Mouse (Mus musculus) limb, embryonic 13.5 days (tissue): Measurements from ENCODE around the gene Mndal. TPM values are rescaled to one million over a fixed set of nuclear protein-coding genes. Genes with fewer than 3 reads are reported as not detected.
"Not testable (repeated sequence)": the region's sequence is repeated elsewhere in the genome, so short reads cannot be mapped to it uniquely, and the experiment has no call there.

Source experiments
- ATAC-seq: fragments of 200-750 bp; cut with Nextera tagmentation; 2 replicates; pipeline ENCODE4 v1.8.0; 2017; ENCODE audit warnings: low read depth, moderate number of reproducible peaks, moderate TSS enrichment; ENCODE audit not compliant: low FRiP score
- H3K27ac ChIP-seq: fragments of 300-500 bp; sonication (generic); 2 replicates; pipeline ENCODE4 v1.5.1; 2015; ENCODE audit warnings: inconsistent platforms, mild to moderate bottlenecking, moderate library complexity
- H3K27me3 ChIP-seq: fragments of 300-500 bp; sonication (generic); 2 replicates; pipeline ENCODE4 v1.6.1; 2015; ENCODE audit warnings: mild to moderate bottlenecking, inconsistent platforms
- H3K36me3 ChIP-seq: fragments of 300-500 bp; sonication (generic); 2 replicates; pipeline ENCODE4 v1.6.1; 2015; ENCODE audit warnings: inconsistent platforms, mild to moderate bottlenecking, moderate library complexity
- H3K4me1 ChIP-seq: fragments of 300-500 bp; sonication (generic); 2 replicates; pipeline ENCODE4 v1.6.1; 2015; ENCODE audit warnings: inconsistent platforms
- H3K4me2 ChIP-seq: fragments of 300-500 bp; sonication (generic); replicated peaks from 2 replicates; pipeline ENCODE4 v1.6.1; 2015; ENCODE audit warnings: inconsistent platforms, mild to moderate bottlenecking, moderate library complexity
- H3K4me3 ChIP-seq: fragments of 300-500 bp; sonication (generic); 2 replicates; pipeline ENCODE4 v1.5.1; 2015; ENCODE audit warnings: moderate library complexity, mild to moderate bottlenecking, inconsistent platforms
- H3K9ac ChIP-seq: fragments of 300-500 bp; sonication (generic); 2 replicates; pipeline ENCODE4 v1.6.1; 2015; ENCODE audit warnings: mild to moderate bottlenecking, inconsistent platforms
- H3K9me3 ChIP-seq: fragments of 300-500 bp; sonication (generic); 2 replicates; pipeline ENCODE4 v1.6.1; 2016; ENCODE audit warnings: inconsistent platforms
- WGBS: fragments of 180-500 bp; shearing (Covaris S2); methylation state at CpG from one replicate; pipeline ENCODE4 v1.1.7; 2015; 5-methylcytosine and 5-hydroxymethylcytosine counted together
- polyA plus RNA-seq: library from polyadenylated mRNA; unstranded; fragments of >200 nt; fragmentation: Nextera tagmentation; extraction: Ambion mirVana; gene quantifications from 2 replicates; pipeline ENCODE4 v1.2.1, GENCODE M21; 2015

Gene Mndal
- 1.1 and 1.7 TPM in 2 replicates for polyA plus RNA-seq

DNA sequence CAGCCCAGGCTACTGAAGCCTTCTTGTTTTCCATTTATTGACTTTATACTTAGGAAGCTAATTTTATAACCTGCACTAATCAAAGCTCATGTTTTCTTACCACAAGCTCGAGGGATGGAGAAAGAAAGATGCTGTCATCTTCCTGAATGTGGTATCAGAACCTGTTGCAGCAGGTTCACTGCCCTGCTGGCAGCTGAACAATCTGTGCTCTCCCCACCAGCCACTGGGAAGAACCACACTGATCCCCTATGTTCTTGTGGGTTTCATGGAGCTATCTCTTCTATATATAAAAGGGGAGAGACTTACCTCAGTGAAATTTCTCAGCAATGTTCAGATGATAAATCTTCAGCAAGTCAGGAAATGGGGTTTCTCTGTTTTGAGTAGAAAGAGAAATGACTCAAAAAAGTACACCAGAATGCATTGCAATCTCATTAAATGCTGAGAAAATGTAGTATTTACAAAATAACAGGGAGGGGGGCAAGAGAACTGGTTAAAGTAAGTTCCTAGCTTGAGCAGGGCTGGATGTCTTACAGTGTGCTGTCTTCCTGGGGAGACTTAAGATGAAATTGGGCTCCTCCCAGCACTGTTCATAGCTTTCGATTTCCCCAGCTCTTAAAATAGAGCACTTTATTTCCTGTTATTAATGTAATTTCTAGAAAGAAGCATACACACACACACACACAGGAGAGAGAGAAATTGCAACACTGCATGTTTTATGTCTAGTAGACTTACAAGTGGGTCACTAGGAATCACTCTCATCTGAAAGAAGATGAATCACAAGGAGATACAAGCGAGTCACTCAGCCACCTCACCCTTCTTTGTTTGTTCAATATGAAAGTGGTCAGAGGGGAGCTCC, at the start of gene Mndal, which contains the start of gene Ifi203:
Gene Mndal, minus strand, starts transcription at position 568 of the 856 bp plus-strand sequence.
Gene Ifi203, minus strand, starts transcription at position 749 of the 856 bp plus-strand sequence.
- H3K9me3 ChIP-seq, H3K27ac ChIP-seq, H3K4me2 ChIP-seq, H3K27me3 ChIP-seq, H3K9ac ChIP-seq, H3K4me1 ChIP-seq, H3K36me3 ChIP-seq, H3K4me3 ChIP-seq, ATAC-seq: not testable (repeated sequence)
- 68% methylated on average over 3 of the region's 3 CpGs for whole genome bisulfite sequencing

DNA sequence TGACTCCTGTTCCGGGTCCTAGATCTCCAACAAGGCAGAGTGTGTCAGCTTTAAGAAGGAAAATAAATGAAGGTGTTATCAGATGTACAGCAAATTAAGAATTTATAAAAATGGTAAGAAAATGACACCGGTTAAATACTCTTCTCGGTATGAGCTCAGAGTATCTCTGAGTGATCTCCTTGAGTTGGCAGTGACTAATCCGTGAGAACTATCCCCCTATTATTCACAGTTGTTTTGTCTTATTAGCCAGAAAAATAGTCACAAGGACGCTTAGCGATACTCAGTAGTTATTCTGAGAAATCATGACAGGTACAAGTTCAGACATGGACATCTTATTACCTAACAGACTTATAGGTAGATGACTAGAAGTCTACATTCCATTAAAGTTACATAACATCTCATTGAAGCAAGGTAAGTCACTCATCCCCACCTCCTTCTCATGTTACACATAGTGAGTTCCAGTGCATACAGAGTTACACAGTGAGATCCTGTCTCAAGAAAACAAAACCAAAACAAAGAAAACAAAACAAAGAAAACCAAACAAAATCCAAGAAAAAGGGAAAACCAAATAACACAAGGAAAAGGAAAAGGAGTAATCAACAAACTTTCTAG, 40.5 kb upstream of the Mndal start, which contains the start of gene Ifi202b:
Gene Ifi202b, minus strand, starts transcription at position 51 of the 612 bp plus-strand sequence.
- H3K27me3 ChIP-seq, H3K36me3 ChIP-seq, H3K4me2 ChIP-seq, H3K9ac ChIP-seq, ATAC-seq, H3K9me3 ChIP-seq, H3K27ac ChIP-seq, H3K4me1 ChIP-seq, H3K4me3 ChIP-seq: not testable (repeated sequence)
- WGBS = 81% methylated on average over 6 of the region's 6 CpGs

DNA sequence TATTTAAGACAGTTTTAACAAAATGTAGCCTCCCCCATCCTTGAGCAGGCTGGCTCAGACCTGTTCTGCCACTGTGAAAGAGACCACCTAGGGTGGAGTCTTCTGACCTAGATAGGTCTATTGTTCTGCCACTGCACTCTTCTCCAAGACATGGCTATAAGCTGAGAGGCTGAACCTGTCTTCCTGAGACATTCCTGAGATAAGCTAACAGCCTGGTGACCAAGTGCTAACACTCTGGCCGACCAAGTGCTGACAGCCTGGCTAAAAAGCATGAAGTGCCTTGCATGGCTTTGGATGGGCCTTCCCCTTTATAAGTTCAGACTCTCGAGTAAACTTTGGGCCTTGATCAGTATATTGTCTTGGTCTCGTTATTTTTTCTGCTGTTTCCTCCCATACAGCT, 38.7 kb upstream of the Mndal start:
- H3K4me2 ChIP-seq, H3K27me3 ChIP-seq, ATAC-seq, H3K4me3 ChIP-seq, H3K27ac ChIP-seq, H3K36me3 ChIP-seq, H3K9ac ChIP-seq, H3K9me3 ChIP-seq, H3K4me1 ChIP-seq: not testable (repeated sequence)
- WGBS = 49% methylated on average over 3 of the region's 3 CpGs

DNA sequence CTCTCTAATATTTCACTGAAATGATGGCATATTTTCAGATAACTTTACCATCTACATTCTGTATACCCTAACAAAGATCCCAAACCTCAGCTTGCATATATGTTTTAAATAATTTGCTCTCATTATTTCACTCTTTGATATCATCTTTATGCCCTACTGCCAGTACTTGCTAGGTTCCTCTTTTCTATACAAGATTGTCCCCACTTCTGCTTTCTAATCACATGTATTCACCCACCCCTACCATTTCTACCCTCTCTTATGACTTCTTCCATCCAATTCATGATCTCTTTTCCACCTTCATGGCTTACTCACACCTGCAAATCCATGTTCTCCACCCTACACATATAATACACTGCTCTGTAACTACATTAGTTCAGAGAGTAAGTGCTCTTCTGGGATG, 35.3 kb upstream of the Mndal start:
- H3K4me3 ChIP-seq = no peak overlapping the region
- H3K36me3 ChIP-seq = no peaks in the 10 kb centered on the region
- no peaks in the 10 kb centered on the region for H3K4me1 ChIP-seq
- no peaks in the 10 kb centered on the region for H3K27me3 ChIP-seq
- no peaks in the 10 kb centered on the region for H3K9me3 ChIP-seq
- no peak overlapping the region for H3K27ac ChIP-seq
- no peak overlapping the region for H3K4me2 ChIP-seq
- H3K9ac ChIP-seq = no peak overlapping the region
- no peak for ATAC-seq

DNA sequence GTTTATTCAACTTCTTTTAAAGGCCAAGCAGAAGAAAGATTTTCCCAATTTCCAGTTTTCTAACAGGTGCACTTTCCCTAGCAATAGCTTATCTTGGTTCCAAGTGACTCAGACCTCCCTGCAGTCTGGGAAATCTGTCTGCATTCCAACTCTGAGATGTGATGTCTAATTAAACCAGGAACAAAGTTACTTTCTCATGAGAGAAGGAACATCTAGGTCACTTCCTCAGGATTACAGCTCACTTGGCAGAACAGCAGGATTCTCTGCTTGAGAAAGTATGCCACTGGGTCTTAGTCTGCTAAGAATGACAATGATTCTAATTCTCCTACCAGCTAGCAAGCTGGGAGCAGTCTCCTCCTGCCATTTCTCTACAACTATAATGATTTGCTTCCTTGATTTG, 30.8 kb upstream of the Mndal start:
- no peak overlapping the region for H3K9ac ChIP-seq
- no peak for ATAC-seq
- H3K4me1 ChIP-seq = no peaks in the 10 kb centered on the region
- H3K4me2 ChIP-seq = no peak overlapping the region
- no peaks in the 10 kb centered on the region for H3K36me3 ChIP-seq
- H3K9me3 ChIP-seq = no peaks in the 10 kb centered on the region
- H3K27ac ChIP-seq = no peak overlapping the region
- no peaks in the 10 kb centered on the region for H3K27me3 ChIP-seq
- no peak overlapping the region for H3K4me3 ChIP-seq

DNA sequence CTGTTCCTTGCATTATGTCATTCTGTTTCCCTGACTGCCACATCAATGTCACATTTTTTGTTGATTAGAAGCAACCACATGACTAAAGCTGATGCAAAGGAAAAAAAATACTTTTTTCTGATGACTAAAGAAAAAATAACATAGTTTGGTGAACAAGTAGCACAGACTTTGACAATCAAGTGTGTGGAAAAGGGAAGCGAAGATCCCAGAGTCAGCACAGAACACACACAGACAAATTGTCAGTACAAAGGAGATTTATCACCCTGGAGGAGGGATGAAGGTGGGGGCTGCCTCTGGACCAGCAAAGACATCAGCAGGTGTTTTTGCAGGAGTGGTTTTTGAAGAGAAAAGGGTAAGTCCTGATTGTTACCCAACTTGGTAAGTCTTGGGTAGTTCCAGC, 19.2 kb upstream of the Mndal start:
- not testable (repeated sequence) for H3K36me3 ChIP-seq, H3K4me2 ChIP-seq, H3K4me1 ChIP-seq, H3K4me3 ChIP-seq, H3K27ac ChIP-seq, ATAC-seq, H3K9ac ChIP-seq, H3K9me3 ChIP-seq, H3K27me3 ChIP-seq
- WGBS = 73% methylated on average over 1 of the region's 1 CpGs

DNA sequence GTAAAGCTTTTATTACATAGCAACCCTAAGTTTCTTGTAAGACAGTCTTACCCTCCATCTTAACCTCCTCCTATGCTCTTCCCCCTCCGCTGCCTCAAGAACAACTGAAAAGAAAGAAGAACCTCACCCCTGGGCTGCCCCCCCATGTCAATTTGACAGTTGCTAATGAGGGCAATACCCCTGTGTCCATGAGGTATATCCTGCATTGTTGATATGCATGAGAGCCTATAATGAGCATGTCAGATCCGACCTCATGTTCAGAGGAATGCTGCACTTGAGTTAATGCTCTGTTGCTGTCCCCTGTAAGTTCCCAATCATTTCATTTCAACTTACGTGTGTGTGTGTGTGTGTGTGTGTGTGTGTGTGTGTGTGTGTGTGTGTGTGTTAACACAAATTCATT, 17.7 kb upstream of the Mndal start:
- not testable (repeated sequence) for ATAC-seq, H3K4me3 ChIP-seq, H3K27ac ChIP-seq, H3K4me1 ChIP-seq, H3K36me3 ChIP-seq, H3K27me3 ChIP-seq, H3K9ac ChIP-seq, H3K9me3 ChIP-seq, H3K4me2 ChIP-seq
- WGBS = 20% methylated on average over 3 of the region's 3 CpGs

DNA sequence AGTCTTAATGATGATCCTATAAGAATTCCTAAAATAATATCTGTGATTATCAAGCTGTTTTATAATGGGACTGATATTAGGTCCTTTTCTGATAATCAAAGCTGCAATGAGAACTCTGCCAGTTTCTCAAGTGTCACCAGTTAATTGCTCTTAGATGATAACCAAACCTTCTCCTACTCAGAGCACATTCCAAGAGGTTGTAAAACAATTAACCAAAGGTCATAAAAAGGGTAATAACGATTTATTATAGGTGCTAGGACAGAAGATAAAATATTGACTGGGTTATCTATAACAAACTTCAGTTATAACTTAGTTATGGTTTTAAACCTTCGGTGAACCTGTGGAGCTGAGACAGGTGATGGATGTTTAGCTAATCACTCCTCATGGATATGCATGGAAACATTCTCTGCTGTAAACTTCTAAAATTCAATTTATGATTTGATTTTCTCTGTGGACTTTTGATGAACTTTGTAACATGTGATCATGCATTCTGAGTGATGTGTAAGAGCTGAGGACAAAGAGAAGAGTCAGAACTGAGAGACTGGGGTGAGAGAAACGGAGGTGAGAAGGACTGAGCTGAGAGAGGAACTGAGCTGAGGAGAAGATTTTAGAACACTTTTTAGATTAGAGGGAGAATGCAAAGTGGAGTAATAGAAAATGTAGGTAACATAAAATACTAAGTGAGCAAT, 13.7 kb upstream of the Mndal start:
- not testable (repeated sequence) for ATAC-seq, H3K4me2 ChIP-seq, H3K4me1 ChIP-seq, H3K9me3 ChIP-seq, H3K9ac ChIP-seq, H3K4me3 ChIP-seq, H3K36me3 ChIP-seq, H3K27me3 ChIP-seq, H3K27ac ChIP-seq
- WGBS = 25% methylated on average over 3 of the region's 3 CpGs

DNA sequence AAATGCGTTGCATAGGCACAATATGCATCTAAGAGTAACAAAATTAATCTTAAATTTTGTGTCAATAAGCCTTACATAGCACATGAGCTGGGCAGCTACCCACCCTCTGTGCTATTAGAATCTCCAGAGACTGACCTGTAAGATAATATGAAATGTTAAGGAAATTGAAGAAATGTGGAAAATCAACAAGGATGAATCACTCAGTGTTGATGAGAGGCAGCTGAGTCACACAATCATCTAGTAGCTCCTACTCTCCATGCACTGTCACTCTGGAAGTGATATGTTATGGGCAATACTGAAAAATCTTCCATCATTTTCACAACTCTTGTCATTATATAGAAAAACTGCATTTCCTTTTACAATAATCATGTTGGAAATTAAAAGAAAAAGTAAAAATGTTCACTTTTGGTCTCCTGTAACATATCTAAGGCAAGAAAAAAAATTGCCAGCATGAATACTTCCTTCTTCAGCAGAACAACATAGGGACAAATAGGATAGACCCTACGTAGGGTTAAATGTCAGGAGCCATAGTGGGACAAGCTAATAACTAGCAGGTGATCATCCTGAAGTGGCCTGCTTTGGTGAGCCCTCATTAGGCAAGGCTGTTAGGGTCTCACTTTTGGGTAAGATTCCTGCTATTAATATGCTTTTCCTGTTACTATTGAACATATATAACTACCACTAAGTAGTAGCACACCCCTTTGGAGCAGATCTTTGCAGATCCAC, 12.9 kb upstream of the Mndal start:
- no peaks in the 10 kb centered on the region for H3K36me3 ChIP-seq
- H3K9ac ChIP-seq = no peak overlapping the region
- no peak for ATAC-seq
- WGBS = 67% methylated on average over 2 of the region's 2 CpGs
- H3K27ac ChIP-seq = no peak overlapping the region
- no peaks in the 10 kb centered on the region for H3K27me3 ChIP-seq
- no peak overlapping the region for H3K4me3 ChIP-seq
- no peak overlapping the region for H3K4me2 ChIP-seq
- H3K4me1 ChIP-seq = no peaks in the 10 kb centered on the region
- H3K9me3 ChIP-seq = no peaks in the 10 kb centered on the region

DNA sequence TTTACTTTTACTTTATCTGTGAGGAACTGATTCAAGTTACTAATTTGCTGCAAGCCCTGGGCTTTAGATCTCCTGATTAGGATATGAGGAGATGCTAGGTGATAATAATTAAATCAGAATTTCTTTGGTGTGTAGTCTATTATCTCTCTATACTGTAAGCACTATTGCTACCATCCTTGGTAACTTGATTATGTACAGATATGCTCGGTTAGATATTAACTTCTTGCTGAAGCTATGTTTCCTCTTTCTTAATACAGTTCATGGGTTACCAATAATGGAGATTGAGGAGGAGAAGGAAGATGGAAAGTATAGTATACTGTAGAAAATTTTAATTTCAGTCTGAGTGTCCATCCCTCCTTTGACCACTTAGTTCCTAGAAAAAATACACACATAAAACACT, 11.3 kb upstream of the Mndal start:
- Histone ChIP-seq H3K27me3 (no peaks in the 10 kb centered on the region), H3K9ac (no peak overlapping the region), H3K4me2 (no peak overlapping the region), H3K36me3 (no peaks in the 10 kb centered on the region), H3K27ac (no peak overlapping the region), H3K4me3 (no peak overlapping the region), H3K4me1 (no peaks in the 10 kb centered on the region), H3K9me3 (no peaks in the 10 kb centered on the region)
- ATAC-seq = no peak
- WGBS = 83% methylated on average over 1 of the region's 1 CpGs

DNA sequence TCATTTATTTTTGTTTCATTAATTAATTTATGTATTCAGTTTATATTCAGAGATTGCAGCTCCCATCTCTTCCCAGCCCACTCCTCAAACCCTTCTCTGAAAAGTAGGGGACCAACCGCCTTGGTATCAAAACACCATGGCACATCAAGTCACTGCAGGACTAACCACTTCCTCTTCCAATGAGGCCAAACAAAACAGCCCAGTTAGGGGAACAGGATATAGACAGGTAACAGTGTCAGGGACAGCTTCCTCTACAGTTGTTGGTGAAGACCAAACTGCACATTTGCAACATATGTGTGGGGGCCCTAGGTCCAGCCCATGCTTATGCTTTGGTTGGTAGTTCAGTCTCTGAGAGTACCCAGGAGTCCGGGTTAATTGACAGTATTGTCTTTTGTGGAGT, 6.8 kb upstream of the Mndal start:
- not testable (repeated sequence) for H3K36me3 ChIP-seq

DNA sequence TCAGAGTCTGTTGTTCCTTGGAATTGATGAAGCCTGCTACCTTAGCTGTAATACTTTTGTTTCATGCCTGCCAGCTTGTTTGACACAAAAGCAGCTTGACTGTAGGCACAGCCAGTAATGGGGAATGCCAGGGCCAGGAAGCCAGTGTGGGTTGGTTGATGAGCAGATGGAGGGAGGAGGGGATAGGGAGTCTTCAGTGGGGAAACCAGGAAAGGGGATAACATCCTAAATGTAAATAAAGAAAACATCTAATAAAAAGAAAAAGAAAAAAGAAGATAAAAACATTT, 432 bp upstream of the Mndal start:
- H3K4me2 ChIP-seq, ATAC-seq, H3K9ac ChIP-seq, H3K4me3 ChIP-seq, H3K4me1 ChIP-seq, H3K27me3 ChIP-seq, H3K36me3 ChIP-seq, H3K9me3 ChIP-seq, H3K27ac ChIP-seq: not testable (repeated sequence)

More for the DNA sequence above, 6.8 kb upstream of the Mndal start:
- not testable (repeated sequence) for ATAC-seq, H3K27ac ChIP-seq, H3K4me1 ChIP-seq, H3K4me2 ChIP-seq, H3K27me3 ChIP-seq, H3K9ac ChIP-seq, H3K9me3 ChIP-seq, H3K4me3 ChIP-seq
- WGBS = 92% methylated on average over 2 of the region's 2 CpGs
